Mouse (Mus musculus) urinary bladder, postnatal 4 days (tissue): ENCODE measurements around the gene Olfr554.
A peak's percentile ranks its signal among the peaks of the same experiment; 100 is the strongest.
"Not testable (repeated sequence)": the region's sequence is repeated elsewhere in the genome, so short reads cannot be mapped to it uniquely, and the experiment has no call there.

Source experiments
- DNase-seq, 2 experiments: peaks; one replicate each; pipeline ENCODE4 v3.0.0; 2021 to 2022; ENCODE audit warnings: low spot score in 2 of 2

Gene Olfr554

DNA sequence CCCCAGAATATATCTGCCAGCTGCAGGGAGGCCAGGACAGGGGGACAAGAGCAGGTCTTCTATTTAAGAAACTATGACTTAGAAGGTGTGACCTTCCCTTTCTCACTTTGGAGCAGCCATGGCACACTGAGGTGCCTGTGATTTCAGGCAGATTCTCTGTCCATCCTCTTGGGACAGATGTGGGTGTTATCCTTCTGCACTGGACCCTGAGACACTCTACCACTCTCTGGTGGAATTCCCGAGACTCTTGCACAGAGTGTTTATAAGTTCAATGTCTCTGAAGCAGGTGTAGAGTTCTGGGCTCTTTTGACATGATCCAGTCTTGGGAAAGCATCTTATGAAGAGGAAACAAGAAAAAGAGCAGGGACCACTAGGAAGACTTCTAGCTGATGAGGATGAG lies at the start of gene Olfr554:
Olfr554 (plus strand) TSS at position 301 of the 400 bp plus-strand sequence.
- no peak for DNase-seq

DNA sequence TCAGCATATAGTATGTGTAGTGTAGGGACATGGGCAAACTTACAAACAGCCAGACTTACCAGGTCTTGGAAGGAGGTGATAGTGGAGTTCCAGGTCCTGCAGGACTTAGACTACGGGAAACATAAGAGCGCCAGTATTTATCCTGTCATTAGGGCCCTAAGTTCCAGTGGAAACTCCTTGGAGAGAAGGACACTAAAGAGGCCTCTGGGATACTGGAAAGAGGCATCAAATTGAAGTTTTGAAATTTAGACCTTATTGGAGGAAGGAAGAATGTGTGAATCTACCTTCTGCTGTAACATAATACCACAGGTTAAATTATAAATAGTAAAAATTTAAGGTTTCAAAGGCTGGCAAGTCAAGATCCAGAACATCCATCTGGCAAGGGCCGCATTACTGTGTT lies 46.4 kb upstream of the Olfr554 start, which contains the start of gene Olfr551:
Olfr551 (minus strand) TSS at position 101 of the 400 bp plus-strand sequence.
- DNase-seq: no peak

DNA sequence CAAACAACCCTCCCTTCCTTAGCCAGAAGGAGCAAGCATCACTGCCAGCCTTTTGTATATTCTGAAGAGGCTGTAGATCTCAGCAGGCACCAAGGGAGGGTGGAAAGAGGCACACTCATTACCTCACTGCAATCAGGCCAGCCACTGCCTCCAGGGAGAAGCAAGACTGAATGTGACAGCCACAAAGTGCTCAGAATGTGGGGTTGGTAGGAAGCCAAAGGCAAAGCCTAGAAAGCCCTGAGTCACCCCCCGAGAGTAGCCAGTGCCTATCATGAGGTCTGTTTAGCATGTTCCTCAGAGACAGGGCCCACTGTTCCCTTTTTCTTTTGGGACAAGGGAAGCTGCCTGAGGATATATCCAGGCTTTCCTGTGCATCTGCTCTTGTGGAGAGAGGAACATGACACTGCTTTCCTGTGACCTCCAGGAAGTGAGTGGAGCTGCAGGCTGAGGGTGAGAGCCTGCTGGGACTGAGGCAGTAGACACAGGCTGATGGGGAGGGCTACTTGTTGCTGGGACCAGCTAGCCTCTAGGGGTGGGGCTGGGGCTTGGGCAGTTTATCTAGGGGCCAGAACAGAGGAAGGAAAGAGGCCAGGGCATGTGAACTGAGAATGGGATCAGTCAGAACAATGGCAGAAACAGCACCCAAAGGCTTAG lies 40.7 kb upstream of the Olfr554 start, which contains the start of gene Olfr552:
Olfr552 (plus strand) TSS at position 393 of the 654 bp plus-strand sequence.
- DNase-seq: no peak

DNA sequence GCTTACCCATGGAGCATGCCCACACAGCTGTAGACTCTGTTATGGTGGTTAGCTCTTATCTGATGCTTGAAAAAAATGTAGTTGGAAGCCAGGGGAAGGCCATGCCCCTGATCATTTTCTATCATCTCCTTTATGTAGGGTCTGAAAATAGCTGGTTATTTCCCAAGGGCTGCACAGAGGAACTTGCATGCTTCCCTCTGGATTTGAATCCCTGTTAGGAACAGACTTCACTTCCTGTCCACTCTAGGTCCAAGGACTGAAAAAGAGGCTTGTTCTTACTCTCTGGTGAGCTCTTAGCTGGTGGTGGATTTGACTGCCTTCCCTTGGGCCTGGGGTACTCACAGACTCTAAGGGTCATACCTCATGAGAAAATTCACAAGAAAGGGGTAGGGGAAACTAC lies 20.1 kb upstream of the Olfr554 start, which contains the start of gene Olfr553:
Olfr553 (minus strand) TSS at position 101 of the 400 bp plus-strand sequence.
- no peak for DNase-seq

DNA sequence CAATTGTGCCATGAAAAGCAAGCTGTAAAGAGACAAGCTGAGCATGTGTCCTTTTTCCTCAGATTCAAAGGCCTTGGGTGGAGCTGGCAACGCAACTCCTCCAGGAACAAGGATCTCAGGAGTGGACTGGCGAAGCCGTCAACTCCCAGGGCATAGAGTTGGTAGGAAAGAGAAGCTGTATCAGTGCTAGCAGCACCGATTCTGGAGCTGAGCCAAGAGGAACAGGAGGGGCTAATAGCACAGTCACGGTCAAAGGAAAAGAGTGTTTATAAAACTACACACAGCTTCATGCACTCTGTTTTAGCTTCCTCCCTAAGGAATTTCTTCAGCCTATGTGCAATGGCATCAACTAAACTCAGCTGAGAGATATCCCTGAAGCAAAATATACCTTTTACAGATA lies 18.6 kb upstream of the Olfr554 start:
- no peak for DNase-seq

DNA sequence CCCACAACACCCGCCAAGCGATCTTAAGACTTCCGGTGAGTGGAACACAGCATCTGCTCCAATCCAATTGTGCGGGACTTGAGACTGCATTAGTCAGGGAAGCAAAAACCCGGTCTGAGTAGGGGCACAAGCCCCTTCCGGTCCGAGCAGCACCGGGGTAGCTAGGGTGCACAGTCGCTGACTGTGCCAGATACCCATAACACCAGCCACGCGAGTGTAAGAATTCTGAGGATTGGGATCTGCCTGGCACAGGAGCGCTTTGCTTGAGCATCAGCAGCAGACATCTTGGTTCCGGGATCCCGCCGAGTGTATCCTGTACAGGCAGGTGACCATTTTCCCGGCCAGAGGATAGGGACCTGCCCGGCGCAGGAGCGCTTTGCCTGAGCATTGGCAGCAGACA lies 17.9 kb upstream of the Olfr554 start:
- DNase-seq: not testable (repeated sequence)

DNA sequence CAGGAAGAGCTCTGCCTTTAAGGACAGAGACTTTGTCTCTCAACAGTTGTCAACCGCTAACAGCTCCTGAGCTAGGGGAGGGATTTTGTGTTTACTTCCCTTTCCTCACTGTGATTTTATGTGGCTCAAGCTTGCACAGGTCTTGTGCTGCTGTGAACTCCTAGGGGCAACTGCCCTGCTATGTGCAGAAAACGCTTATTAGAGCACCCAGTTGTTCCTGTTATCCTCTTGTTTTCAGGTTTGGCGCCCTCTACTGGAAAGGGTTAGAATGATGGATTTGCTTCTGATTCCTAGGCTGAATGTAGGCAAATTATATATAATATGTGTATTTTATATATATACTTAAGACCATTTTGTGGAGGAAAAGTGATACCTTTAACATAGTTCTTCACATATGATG lies 1.6 kb upstream of the Olfr554 start:
- no peak for DNase-seq

DNA sequence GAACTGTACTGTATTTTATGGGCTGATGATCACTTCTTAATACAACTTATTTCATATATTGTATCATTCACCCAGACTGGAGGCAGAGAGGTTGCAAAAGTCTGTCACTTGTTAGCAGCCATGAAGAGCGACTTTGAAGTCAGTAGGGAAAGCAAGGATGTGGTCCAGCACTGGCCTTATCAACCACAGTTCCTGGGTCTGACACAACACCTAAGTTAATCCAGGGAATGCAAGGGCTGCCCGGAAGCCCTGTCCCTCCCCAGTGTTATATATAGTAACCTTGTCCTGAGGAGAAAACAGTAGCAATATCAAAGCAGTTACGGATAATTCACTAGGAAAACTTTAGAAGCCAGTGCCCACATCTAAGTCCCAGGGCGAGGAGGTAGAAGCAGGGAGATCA lies 6.7 kb downstream of the Olfr554 start:
- DNase-seq: not testable (repeated sequence)

DNA sequence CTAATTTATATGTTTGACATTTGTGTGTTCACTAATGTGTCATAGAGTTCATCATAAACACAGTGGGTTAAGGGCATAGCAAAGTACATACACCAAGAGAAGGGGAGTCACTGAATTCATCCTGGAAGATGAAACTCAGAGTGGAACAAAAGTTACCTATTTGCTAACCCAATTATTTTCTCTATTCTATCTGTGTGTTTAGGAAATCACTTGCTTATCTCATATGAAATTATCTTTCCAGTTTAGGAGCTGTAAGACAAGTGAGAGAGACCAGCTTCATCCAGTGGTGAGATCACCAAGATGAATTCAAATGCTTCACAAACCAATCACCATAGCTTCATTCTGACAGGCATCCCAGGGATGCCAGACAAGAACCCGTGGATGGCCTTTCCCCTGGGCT lies 20.3 kb downstream of the Olfr554 start, which contains the start of gene Olfr555:
Olfr555 (plus strand) TSS at position 301 of the 400 bp plus-strand sequence.
- DNase-seq: no peak

DNA sequence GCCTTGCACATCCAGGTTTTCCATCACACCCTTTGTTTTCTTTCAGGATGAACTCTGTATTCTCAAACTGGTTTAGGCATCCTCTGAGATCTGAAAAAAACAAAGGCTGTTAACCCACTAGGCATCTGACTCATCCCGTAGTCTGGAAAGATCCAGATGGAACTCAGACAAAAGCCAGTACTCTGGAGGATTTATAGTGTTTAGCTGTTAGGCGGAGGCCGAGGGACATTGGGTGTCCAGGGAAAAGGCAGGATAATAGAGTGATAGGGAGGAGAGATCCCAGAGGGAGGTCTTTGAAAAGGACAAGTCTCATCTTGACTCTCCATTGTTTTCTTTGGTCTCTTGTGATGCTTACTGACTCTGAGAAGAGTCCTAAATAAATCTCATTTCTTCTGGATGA lies 26.4 kb downstream of the Olfr554 start, which contains the start of gene Olfr556:
Olfr556 (plus strand) TSS at position 301 of the 400 bp plus-strand sequence.
- DNase-seq: no peak

DNA sequence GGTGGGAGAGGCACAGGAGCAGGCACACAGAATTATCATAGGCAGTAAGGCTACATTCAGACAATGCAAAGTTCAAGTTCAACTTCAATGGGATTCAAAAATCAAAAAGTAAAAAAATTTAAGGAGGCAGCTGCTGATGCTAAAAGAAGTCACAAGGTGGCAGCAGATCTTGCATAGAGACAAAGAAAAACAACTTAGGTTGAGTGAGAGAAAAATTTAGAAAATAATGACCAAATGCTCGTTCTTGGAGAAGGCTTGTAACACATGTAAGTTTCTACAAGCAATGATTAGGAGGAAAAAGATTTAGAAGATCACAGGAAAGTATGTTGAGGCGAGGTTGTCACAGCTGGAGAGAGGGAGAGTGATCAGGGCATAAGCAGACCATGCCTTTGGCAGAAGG lies 27.1 kb downstream of the Olfr554 start:
- no peak for DNase-seq

DNA sequence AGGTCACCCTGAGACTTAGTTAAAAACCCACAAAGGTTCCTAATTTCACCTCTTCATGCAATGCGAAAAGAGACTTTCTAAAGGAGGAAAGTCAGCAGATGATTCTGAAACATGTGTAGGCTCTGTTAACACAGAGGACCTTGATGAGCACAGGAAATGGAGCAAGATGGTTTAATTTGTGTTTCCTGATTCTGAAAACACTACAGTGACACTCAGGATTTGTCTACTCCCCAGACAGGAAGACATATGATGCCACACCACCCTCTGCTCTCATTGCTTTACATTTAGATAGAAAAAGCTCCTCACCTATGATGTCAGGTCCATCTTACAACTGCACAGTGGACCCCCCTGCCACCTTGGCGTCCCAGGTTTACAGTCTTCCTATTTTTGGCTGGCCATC lies 38.0 kb downstream of the Olfr554 start:
- no peak for DNase-seq

DNA sequence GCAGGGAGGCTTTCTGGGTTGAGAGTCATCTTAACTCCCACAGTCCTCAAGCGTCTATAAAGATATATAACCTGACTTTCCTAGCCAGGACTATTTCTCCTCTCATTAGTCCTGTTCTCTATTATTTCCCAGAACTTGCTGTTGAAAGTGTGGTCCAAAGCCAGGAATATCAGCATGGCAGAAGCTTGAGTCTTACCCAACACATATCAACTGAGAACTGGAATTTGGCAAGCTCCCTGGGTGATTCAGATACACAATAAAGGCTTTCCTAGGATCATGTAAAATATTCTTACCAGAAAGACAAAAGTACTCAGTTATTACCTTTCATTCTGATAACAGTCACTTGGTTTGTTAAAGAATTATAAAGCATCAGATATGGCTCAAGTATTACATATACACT lies 43.7 kb downstream of the Olfr554 start:
- no peak for DNase-seq

DNA sequence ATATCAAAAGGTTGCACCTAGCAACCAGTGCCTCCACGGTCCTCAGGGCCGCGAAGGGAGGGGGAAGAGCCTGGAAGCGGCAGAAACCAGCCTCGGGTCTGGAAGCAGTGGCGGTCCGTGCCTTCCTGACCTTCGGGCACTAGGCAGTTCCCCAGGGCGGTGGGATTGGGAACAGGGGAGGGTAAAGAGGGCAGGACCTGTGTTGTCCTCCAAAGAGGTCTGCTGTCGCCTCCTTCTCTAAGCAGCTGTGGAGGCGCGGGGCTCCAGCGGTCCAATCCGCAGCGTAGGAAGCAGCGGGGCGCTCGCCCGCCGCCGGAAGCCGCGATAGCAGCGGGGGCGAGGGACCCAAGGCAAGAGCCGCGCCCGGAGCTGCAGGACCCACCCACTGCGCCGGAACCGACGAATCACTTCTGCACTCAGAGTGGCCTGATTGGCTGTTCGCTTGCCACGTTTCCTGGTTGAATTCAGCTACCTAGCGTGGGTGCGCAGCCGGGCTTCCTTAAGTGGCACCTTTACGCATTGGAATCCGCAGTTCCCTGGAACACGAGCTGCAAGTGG lies 48.8 kb downstream of the Olfr554 start, which contains the start of gene Trim68:
Trim68 (minus strand) TSS at position 384 of the 558 bp plus-strand sequence.
- DNase-seq: peak; percentile 84 to 92
